Mouse (Mus musculus): ENCODE measurements around the gene Fgfr2. TPM values are rescaled to one million over a fixed set of nuclear protein-coding genes. Genes with fewer than 3 reads are reported as not detected.
"Not testable (repeated sequence)": the region's sequence is repeated elsewhere in the genome, so short reads cannot be mapped to it uniquely, and the experiment has no call there.

Gene Fgfr2
- total RNA-seq, 2 experiments from 2014 or later = 44.0 to 52.8 TPM

DNA sequence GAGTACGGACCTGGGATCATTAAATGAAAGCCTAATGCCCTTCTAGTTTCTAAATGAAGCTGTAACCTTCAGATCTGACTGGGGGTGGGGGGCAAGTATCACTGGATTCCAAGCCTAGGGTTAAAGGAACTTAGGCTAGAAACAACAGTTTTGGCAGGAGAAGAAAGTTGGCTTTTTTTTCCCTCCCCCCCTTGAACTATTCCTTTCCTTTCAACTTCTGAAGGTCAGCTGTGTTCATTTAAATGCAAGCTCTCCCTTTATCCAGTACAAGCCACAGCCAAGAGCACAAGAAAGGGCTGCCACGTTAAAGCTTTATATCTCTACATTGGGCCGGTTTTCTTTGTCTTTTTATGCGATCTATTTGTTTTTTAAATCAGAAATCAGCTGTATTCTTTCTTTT lies 2957.0 kb downstream of the Fgfr2 start:
- DNase-seq (ENCODE audit: low spot score in 2 of 2) = no peak

GRCm38 (mm10) chr7:130165408-130165807 lies 2957.7 kb downstream of the Fgfr2 start:
- DNase-seq (ENCODE audit: low spot score in 2 of 2) = no peak

DNA sequence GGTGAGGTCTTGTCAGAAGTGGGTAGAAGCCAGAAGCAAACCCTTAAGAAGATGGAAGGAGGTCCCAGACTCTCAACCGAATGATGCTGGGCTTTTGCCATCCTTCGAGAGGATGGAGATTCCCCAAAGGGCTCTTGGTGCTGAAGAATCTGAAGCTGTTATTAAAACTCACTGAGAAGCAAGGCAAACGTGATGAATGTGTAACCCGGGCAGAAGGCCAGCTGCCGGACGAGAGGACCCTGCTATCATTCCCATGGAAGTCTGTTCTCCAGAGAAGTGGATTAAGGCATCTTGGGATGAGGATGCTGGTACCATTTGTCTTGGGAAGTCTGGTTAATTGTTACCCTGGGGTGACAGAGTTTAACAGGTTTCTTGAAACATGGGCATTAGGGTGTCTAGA lies 2960.4 kb downstream of the Fgfr2 start:
- DNase-seq (ENCODE audit: low spot score in 2 of 2) = no peak

- no peak for DNase-seq (ENCODE audit: low spot score in 2 of 2)
Measured at GRCm38 (mm10) chr7:130161581-130161980, 2961.6 kb downstream of the Fgfr2 start.

DNA sequence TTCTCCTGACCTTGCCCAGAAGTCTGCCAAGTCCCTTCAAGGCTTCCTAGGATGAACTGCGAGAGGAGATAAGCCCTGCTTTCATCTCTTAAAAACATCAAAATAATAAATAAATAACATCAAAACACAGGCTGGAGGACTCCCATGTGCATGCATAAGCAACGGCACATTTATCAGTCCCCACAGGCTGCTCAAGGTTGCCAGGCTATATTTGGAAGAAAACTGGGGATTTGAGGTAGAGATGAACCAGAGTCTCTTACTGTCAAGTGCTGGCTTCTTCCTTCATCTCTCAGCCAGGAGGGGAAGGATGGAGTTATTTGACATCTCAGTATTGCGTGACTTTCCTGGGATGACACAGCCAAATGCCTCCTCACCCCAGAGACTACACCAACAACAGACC lies 2964.3 kb downstream of the Fgfr2 start:
- DNase-seq (ENCODE audit: low spot score in 2 of 2) = no peak

DNA sequence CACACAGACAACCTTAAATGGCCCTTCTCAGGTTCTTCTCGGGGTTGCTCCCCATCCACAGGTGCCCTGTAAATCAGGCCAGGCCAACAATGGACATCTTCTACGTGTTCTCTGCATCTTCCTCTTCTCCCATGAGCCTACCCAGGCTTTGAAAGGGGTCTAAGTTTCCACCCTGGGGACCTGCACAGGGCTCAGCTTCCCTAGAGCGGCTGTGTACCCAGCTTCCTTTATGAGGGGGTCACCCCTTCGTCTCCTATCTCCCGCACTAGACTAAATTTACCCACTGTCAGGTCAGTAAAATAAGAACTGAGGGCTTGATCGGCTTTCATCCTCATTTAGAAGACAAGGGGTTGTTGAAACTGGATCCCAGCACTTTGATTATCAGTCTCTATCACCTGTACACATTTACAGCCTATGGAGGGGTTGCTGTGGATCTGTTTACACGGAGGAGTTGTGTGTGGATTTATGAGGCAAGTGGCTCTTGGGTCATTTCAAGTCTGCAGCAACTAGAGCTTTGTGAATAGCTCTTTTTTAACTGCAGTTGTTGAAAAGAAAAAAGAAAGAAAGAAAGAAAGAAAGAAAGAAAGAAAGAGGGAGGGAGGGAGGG lies 2969.7 kb downstream of the Fgfr2 start:
- no peak for DNase-seq (ENCODE audit: low spot score in 2 of 2)

- no peak for DNase-seq (ENCODE audit: low spot score in 2 of 2)
Measured at GRCm38 (mm10) chr7:130148906-130149305, 2974.2 kb downstream of the Fgfr2 start.

DNA sequence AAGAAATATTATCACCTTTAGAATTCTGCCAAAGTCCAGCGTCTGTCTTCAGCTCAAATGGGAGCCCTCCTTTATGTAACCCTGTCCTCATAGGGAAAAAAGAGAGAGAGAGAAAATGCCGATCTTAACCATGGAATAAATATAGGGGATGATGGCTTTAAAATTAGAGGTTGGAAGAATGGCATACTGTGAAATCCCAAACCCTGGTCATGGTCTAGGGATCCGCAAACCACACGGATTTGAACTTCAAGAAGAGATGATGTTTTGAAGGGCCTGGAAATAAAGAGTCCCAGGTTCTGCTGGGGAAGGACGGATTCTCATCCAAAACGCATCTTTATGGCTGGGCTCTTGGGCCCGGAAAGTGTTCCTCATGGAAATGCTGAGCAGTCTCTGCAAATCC lies 2975.9 kb downstream of the Fgfr2 start:
- no peak for DNase-seq (ENCODE audit: low spot score in 2 of 2)

DNA sequence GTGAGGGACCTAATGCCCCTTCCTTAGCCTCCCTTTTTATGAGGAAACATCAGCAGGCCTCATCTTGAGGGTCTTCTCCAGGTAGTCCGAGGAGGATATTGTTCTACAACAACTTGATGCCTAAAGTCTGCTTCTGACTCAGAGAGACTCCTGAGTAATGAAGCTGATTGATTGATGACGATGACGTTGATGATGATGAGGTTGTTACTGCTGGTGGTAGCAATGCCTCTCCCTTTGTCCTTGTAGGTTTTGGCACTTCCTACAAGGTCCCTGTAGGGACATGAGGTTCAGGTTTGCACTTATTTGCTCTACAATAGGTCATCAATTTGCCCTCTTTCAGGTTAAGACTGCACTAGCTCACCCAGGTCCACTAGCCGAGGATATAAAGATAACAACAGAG lies 2977.9 kb downstream of the Fgfr2 start:
- DNase-seq (ENCODE audit: low spot score in 2 of 2) = no peak

- DNase-seq (ENCODE audit: low spot score in 2 of 2) = no peak
Measured at GRCm38 (mm10) chr7:130143371-130143770, 2979.8 kb downstream of the Fgfr2 start.

DNA sequence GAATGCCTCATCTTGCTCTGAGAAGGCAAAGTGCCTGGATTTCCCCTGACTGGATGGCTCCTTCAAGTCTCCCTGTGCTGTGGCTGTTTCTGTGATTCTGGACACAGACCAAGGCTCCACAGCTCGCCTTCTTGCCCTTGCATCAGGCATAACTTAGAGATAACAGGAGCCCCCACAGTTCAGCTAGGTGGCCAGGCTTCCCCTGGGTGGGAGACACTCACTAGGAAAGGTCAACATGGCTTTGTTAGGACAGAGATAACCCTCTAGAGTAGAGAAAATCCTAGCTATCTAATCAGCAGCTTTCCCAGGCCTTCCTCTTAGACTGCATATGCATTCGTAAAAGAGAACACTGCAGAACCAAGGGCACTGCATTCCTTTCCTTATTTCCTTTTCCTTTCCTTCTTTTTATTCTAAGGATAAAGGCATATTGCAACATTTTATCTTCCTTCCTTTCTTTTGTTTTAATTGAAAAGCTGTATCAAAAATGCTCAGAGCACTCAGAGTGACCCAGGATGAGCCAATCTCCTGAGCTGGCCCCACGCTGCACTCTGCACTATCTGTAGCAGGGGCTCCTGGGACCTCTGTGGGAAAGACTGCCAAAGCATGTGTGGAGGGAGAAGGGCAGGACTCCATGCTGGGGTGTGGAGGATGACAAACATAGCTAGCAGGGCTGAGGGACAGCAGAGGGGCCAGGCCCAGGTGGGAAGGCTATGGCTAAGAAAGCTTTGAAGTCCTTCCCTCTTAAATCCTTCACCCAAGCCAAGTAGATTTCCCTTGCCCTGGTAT lies 2981.9 kb downstream of the Fgfr2 start:
- DNase-seq (ENCODE audit: low spot score in 2 of 2) = no peak

DNA sequence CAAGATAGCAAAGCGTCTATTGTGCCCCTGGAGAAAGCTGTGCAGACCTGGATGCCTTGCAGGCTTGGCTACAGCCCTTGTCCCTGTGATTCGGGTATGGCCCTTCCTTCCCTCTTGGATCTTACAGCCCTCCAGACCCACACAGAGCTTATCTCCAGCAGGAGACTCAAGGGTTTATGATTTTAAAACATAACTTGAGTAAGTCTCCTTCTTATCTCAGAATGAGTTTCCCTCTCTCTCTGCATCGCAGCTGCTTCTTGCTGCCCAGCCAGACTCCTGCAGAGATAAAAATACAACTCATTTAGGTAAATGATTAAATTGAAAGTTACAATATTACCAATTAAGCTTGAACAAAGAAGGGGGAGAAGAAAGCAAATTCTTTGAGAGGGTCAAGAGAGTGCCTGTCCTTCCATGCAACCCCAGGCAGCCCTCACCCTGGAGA lies 2988.2 kb downstream of the Fgfr2 start:
- DNase-seq (ENCODE audit: low spot score in 2 of 2) = no peak

DNA sequence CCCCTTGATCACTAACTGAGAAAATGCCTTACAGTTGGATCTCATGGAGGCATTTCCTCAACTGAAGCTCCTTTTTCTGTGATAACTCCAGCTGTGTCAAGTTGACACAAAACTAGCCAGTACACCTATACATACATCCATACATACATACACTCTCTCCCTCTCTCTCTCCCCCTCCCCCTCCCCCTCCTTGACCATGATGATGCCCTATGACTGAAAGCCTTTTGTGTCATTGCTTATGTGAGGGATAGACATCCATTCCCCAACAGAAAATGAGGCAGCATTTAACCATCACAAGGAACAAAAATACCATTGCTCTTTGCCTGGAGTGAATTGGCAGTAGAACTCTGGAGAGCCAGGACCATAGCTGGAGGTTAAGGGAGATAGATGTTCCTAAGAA lies 2988.7 kb downstream of the Fgfr2 start:
- DNase-seq (ENCODE audit: low spot score in 2 of 2) = not testable (repeated sequence)

DNA sequence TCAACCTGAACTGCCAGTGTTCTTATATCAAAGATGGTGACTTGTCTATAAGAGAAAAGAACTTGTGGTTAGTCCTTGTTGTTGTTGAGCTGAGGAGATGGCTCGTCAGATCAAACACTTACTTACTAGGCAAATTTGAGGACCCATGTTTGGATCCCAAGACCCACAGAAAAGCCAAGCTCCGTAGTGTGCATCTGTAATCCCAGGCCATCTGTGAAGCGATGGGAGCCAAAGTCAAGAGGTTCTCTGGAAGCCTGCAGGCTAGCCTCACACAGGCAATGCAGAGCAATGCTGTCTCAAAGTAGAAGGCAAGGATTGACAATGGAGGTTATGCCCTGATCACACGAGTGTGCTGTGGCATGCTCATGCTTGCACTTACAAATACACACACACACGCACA lies 2992.9 kb downstream of the Fgfr2 start:
- no peak for DNase-seq (ENCODE audit: low spot score in 2 of 2)

- DNase-seq (ENCODE audit: low spot score in 2 of 2) = no peak
Measured at GRCm38 (mm10) chr7:130129359-130129960, 2993.7 kb downstream of the Fgfr2 start.

- no peak for DNase-seq (ENCODE audit: low spot score in 2 of 2)
Measured at GRCm38 (mm10) chr7:130121507-130121906, 3001.6 kb downstream of the Fgfr2 start.

GRCm38 (mm10) chr7:130119466-130119865 lies 3003.7 kb downstream of the Fgfr2 start:
- DNase-seq (ENCODE audit: low spot score in 2 of 2) = no peak

DNA sequence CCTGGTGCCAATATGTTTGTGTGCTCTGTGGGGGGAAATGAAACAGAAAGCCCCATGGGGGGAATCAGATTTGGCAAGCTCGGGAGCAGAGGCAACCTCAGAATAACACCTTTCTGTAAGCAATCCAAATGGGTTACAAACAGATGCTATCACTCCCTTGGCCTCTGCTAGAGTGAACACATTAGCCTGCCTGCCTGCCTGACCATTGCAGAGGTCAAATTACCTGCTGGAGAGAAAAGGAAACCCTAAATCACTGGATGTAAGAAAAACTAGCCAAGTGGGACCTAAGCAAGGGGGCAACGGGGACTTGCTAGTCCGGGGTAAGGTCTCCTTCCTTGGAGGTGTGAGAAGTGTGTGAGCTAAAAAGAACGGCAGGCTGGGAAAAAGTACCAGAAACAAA lies 3004.4 kb downstream of the Fgfr2 start:
- no peak for DNase-seq (ENCODE audit: low spot score in 2 of 2)

- DNase-seq (ENCODE audit: low spot score in 2 of 2) = no peak
Measured at GRCm38 (mm10) chr7:130117466-130118123, 3005.6 kb downstream of the Fgfr2 start.

DNA sequence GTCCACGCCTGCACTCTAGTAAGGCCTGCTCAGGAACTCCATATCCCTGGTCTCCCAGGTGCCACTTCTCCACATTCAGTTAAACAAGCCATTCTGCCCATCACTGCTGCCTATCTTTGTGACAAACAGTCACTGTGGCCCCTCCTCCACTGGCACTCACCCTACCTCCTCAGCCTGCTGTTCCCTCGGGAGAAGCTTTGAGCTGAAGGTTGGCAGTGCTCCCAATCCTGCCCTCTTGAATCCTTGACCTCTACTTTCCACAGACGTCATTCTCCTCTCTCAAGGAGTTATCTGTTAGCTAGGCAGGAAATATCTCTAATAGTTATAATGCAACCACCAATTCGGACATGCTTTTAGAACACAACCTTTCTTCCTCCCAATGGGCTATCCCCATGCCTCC lies 3008.7 kb downstream of the Fgfr2 start:
- no peak for DNase-seq (ENCODE audit: low spot score in 2 of 2)

Measured in left cerebral cortex, adult 18-20 months (tissue).